Mouse (Mus musculus) c-Kit-positive CD71-negative TER-119-negative erythroid progenitor cells, embryonic 14.5 days (primary cell): ENCODE results near the gene Cblc.
A peak's percentile ranks its signal among the peaks of the same experiment; 100 is the strongest.
"Not testable (repeated sequence)": the region's sequence is repeated elsewhere in the genome, so short reads cannot be mapped to it uniquely, and the experiment has no call there.

ENCODE experiments used
- DNase-seq: peaks from one replicate; pipeline ENCODE4 v3.0.0-alpha.2; 2013; ENCODE audit warnings: low read depth

Cblc gene

GRCm38 (mm10) chr7:19818875-19819274 is 22.3 kb upstream of the Cblc start:
- no peak for DNase-seq

GRCm38 (mm10) chr7:19818440-19818839 is 21.8 kb upstream of the Cblc start:
- DNase-seq: no peak

GRCm38 (mm10) chr7:19817382-19818105 is 20.9 kb upstream of the Cblc start:
- DNase-seq: no peak

GRCm38 (mm10) chr7:19816224-19816771 is 19.7 kb upstream of the Cblc start:
- DNase-seq: no peak

GRCm38 (mm10) chr7:19815296-19816223 is 19.0 kb upstream of the Cblc start:
- DNase-seq: no peak

GRCm38 (mm10) chr7:19813579-19814122 is 17.0 kb upstream of the Cblc start:
- DNase-seq: no peak

- DNase-seq: no peak
These were observed 16.6 kb upstream of the Cblc start for GRCm38 (mm10) chr7:19813161-19813560.

GRCm38 (mm10) chr7:19811114-19811513 is 14.5 kb upstream of the Cblc start:
- no peak for DNase-seq

- no peak for DNase-seq
These were observed 12.8 kb upstream of the Cblc start for GRCm38 (mm10) chr7:19809369-19809768.

GRCm38 (mm10) chr7:19806356-19806969 is 9.9 kb upstream of the Cblc start:
- no peak for DNase-seq

GRCm38 (mm10) chr7:19802995-19803394 is 6.4 kb upstream of the Cblc start:
- no peak for DNase-seq

- DNase-seq: no peak
These were observed 4.2 kb upstream of the Cblc start for GRCm38 (mm10) chr7:19800764-19801163.

GRCm38 (mm10) chr7:19796254-19796653 is 355 bp downstream of the Cblc start:
- DNase-seq: no peak

- DNase-seq: no peak
These were observed 1.4 kb downstream of the Cblc start for GRCm38 (mm10) chr7:19795236-19795635.

GRCm38 (mm10) chr7:19792701-19793630 is 3.6 kb downstream of the Cblc start:
- no peak for DNase-seq

- not testable (repeated sequence) for DNase-seq
These were observed 5.1 kb downstream of the Cblc start for GRCm38 (mm10) chr7:19791504-19791903.

GRCm38 (mm10) chr7:19789904-19790347 is 6.7 kb downstream of the Cblc start:
- peak; percentile 77 for DNase-seq

- no peak for DNase-seq
These were observed 10.6 kb downstream of the Cblc start for GRCm38 (mm10) chr7:19785874-19786458.

GRCm38 (mm10) chr7:19784764-19785535 is 11.7 kb downstream of the Cblc start:
- DNase-seq: peak; percentile 33

- DNase-seq: no peak
These were observed 13.0 kb downstream of the Cblc start for GRCm38 (mm10) chr7:19783630-19784029.
